Comparison of ENCODE assay signal across 5 mouse cellular contexts in genomic region chr2:128098118-128098517, GRCm38 (mm10). TPM values are rescaled to one million over a fixed set of nuclear protein-coding genes. Genes with fewer than 3 reads are reported as not detected.
DNase-seq lines count a peak whose midpoint lies in the region; ATAC-seq and TF ChIP-seq lines count a peak whose summit lies in the region.
"Not testable (repeated sequence)": the region's sequence is repeated elsewhere in the genome, so short reads cannot be mapped to it uniquely, and the experiment has no call there.

No protein-coding gene starts in this region.

- TF ChIP-seq CTCF in CH12.LX (conservative IDR thresholded peaks at IDR 0.05 in 1 of 2, IDR thresholded peaks at IDR 0.05 in 1 of 2; ENCODE audit: low read depth in 2 of 2, low read length in 2 of 2), result not testable (repeated sequence)

- dilution Hi-C loops in CH12.LX (cut with MboI; ENCODE audit: extremely low pct_ligation_motif_present, extremely low pct_unique_long_range_greater_than_20kb, low sequenced_read_pairs), result not testable (repeated sequence)

- peaks cover 15 to 72% of the 10 kb centered on the region in 2 experiments for H3K4me1 ChIP-seq in CH12.LX (ENCODE audit: control insufficient read depth in 1 of 2, insufficient read depth in 2 of 2)
- not testable (repeated sequence) for H3K4me1 ChIP-seq in midbrain, embryonic 11.5 days (ENCODE audit: control insufficient read depth, insufficient read depth, low read length)

- H3K27ac ChIP-seq in CH12.LX (ENCODE audit: insufficient read depth, low read depth); midbrain, embryonic 11.5 days (ENCODE audit: low read depth, low read length): not testable (repeated sequence)

- peak; percentile 66 for DNase-seq in A20 (ENCODE audit: low read depth, low spot score)
- not testable (repeated sequence) for DNase-seq in CH12.LX (ENCODE audit: extremely low read depth)
- DNase-seq in heart, adult 11 months, result peak; percentile 50
- peak; percentile 10 for DNase-seq in midbrain, embryonic 11.5 days (ENCODE audit: low spot score, missing footprints)
- DNase-seq in splenic B cell, adult 2 months (ENCODE audit: low read depth, low spot score), result peak; percentile 41

- TF ChIP-seq POLR2A in CH12.LX (IDR thresholded peaks at IDR 0.05; ENCODE audit: low read depth, low read length), result not testable (repeated sequence)

- H3K4me2 ChIP-seq in CH12.LX (ENCODE audit: insufficient read depth, low read depth, poor library complexity, severe bottlenecking); midbrain, embryonic 11.5 days: not testable (repeated sequence)

- H3K79me2 ChIP-seq in CH12.LX (replicated peaks; ENCODE audit: control insufficient read depth, extremely low read depth, insufficient read depth, poor library complexity, severe bottlenecking), result not testable (repeated sequence)

- H3K4me3 ChIP-seq in CH12.LX (replicated peaks in 1 of 3; ENCODE audit: low read depth in 2 of 3, low read length in 2 of 3, poor library complexity in 1 of 3); midbrain, embryonic 11.5 days (ENCODE audit: low read depth, low read length): not testable (repeated sequence)

- not testable (repeated sequence) for TF ChIP-seq RAD21 in CH12.LX (IDR thresholded peaks at IDR 0.05; ENCODE audit: low read depth, low read length)

- TF ChIP-seq EP300 in CH12.LX (IDR thresholded peaks at IDR 0.05; ENCODE audit: low read length), result not testable (repeated sequence)

- in situ Hi-C loops in CH12.LX (cut with MboI; ENCODE audit: low pct_ligation_motif_present, low pct_unique_long_range_greater_than_20kb, low sequenced_read_pairs), result loop anchor here (25.0 kb wide), 1 partner anchor 211 kb away; no protein-coding TSS in a partner anchor

- not testable (repeated sequence) for H3K27me3 ChIP-seq in CH12.LX (replicated peaks); midbrain, embryonic 11.5 days (ENCODE audit: control insufficient read depth, insufficient read depth, low read length); splenic B cell, adult 2 months (ENCODE audit: control insufficient read depth, insufficient read depth, low read length, poor library complexity, severe bottlenecking)

- not testable (repeated sequence) for H3K9ac ChIP-seq in CH12.LX (ENCODE audit: insufficient read depth, low read depth); midbrain, embryonic 11.5 days (ENCODE audit: low read length)

- WGBS in midbrain, embryonic 11.5 days, result 71% methylated on average over 3 of the region's 5 CpGs

- H3K9me3 ChIP-seq in CH12.LX (replicated peaks; ENCODE audit: low read length); midbrain, embryonic 11.5 days (ENCODE audit: control insufficient read depth, low read length): not testable (repeated sequence)

- not testable (repeated sequence) for H3K36me3 ChIP-seq in CH12.LX (replicated peaks in 1 of 2; ENCODE audit: control insufficient read depth in 1 of 2, insufficient read depth in 1 of 2, low read length in 1 of 2); midbrain, embryonic 11.5 days (ENCODE audit: control insufficient read depth, insufficient read depth, low read length); splenic B cell, adult 2 months (ENCODE audit: control insufficient read depth, insufficient read depth, low read length, poor library complexity, severe bottlenecking)

- not testable (repeated sequence) for ATAC-seq in midbrain, embryonic 11.5 days (ENCODE audit: low FRiP score)

TF ChIP-seq in CH12.LX, 34 proteins besides CTCF, POLR2A, EP300 and RAD21:
- TF ChIP-seq ZNF384 (IDR thresholded peaks at IDR 0.05; ENCODE audit: low read depth, low read length), result peak; percentile 57

RNA-seq across cellular contexts. Expression of gene Bcl2l11, which starts 27.7 kb away (rescaled TPM):
- total RNA-seq in CH12.LX (2012; rRNA removed) (7.8 and 9.9 TPM in 2 replicates), CH12.LX (2014; rRNA removed) (10.2 and 11.6 TPM in 2 replicates)
- 18.4 and 24.6 TPM in 2 replicates for polyA plus RNA-seq in CH12.LX (2012; ENCODE audit: insufficient read length, low read depth)
- 15.1 and 16.9 TPM in 2 replicates for polyA plus RNA-seq in midbrain, embryonic 11.5 days (2014; fragmentation: Nextera tagmentation; extraction: Ambion mirVana)
